Mouse (Mus musculus) heart, postnatal 14 days (tissue): ENCODE measurements at regions not wholly inside any gene's neighbourhood (a gene's known extent, or its start where the extent isn't known, plus 50 kb on each side); places are given as distances from the start of the nearest gene placed in this dataset.

Source experiments
- DNase-seq, 2 experiments: peaks; one replicate each; pipeline ENCODE4 v3.0.0; 2021 to 2022
- intact Hi-C: fragments of 180-260 bp; cut with DNase I; formaldehyde crosslinking; loops from one replicate; pipeline ENCODE4 v1.15.1; 2025

DNA sequence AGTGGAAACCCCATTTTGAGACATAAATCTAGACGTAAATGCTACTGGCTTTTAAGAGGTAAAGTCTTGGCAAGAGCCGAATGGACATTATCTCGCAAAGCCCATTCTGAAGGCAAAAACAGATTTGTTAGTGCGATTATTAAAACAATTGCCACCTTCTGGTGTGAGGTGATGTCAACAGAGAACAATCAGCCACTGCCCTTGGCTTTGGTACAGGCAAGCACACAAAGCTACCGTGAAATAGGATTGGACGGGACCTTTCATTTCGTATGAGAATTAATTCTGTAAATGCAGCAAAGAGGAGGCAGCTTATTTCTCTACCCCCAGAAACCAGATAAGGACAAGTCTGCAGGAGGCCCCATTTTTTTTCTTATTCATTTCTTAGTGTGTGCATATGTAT is 52.5 kb upstream of the Tenm3 start:
- intact Hi-C loops: no loop called here

DNA sequence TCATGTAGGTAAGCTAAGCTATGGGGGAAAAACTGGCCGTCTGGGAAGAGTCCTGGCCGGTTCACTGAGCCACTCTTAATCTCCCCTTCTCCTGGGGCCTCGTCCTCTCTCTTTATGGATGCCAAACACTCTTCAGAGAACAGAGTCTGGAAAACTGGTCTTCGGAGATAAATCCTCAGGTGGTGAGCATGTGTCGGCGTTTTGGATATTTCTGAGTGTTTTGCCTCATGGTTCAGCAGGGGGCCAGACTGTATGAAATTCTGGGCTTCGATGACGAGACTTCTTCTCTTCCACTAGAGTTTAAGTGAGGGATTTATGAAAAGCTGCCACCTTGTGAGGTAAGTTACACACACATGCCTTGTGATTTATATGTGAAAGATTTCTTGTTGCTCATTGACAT is 51.8 kb upstream of the Tenm3 start:
- DNase-seq: no peak
- intact Hi-C loops: no loop called here

More for the DNA sequence above, 52.5 kb upstream of the Tenm3 start:
- no peak for DNase-seq
